Mouse (Mus musculus): ENCODE data around the gene Hist1h2be. TPM values are rescaled to one million over a fixed set of nuclear protein-coding genes. Genes with fewer than 3 reads are reported as not detected.
"Not testable (repeated sequence)": the region's sequence is repeated elsewhere in the genome, so short reads cannot be mapped to it uniquely, and the experiment has no call there.

The Hist1h2be gene
- polyA plus RNA-seq, 1 experiment from 2014 or later, result 3.6 TPM

GRCm38 (mm10) chr13:23605052-23605451, 15.9 kb downstream of the Hist1h2be start:
- WGBS, result 91% methylated on average over 3 of the region's 3 CpGs
- Histone ChIP-seq H3K4me3 (no peak overlapping the region), H3K27me3 (ENCODE audit: poor library complexity, severe bottlenecking) (no peaks in the 10 kb centered on the region), H3K9me3 (no peaks in the 10 kb centered on the region), H3K36me3 (replicated peaks) (0 out of 2 replicates have a peak, but pooled peaks cover 3% of the 10 kb centered on the region), H3K4me1 (no peaks in the 10 kb centered on the region), H3K27ac (no peak overlapping the region)
- no peak for DNase-seq (ENCODE audit: extremely low spot score, low spot score)

GRCm38 (mm10) chr13:23604452-23604851, 16.5 kb downstream of the Hist1h2be start:
- WGBS, result 90% methylated on average over 3 of the region's 3 CpGs
- Histone ChIP-seq H3K36me3 (replicated peaks) (0 out of 2 replicates have a peak, but pooled peaks cover 3% of the 10 kb centered on the region), H3K9me3 (no peaks in the 10 kb centered on the region), H3K4me1 (no peaks in the 10 kb centered on the region), H3K27ac (no peak overlapping the region), H3K27me3 (ENCODE audit: poor library complexity, severe bottlenecking) (no peaks in the 10 kb centered on the region), H3K4me3 (no peak overlapping the region)
- no peak for DNase-seq (ENCODE audit: extremely low spot score, low spot score)

GRCm38 (mm10) chr13:23603182-23603699, 17.7 kb downstream of the Hist1h2be start:
- Histone ChIP-seq H3K36me3 (replicated peaks) (0 out of 2 replicates have a peak, but pooled peaks cover 3% of the 10 kb centered on the region), H3K27ac (no peak overlapping the region), H3K4me1 (no peaks in the 10 kb centered on the region), H3K27me3 (ENCODE audit: poor library complexity, severe bottlenecking) (no peaks in the 10 kb centered on the region), H3K4me3 (no peak overlapping the region), H3K9me3 (no peaks in the 10 kb centered on the region)
- WGBS, result 85% methylated on average over 7 of the region's 7 CpGs
- DNase-seq (ENCODE audit: extremely low spot score, low spot score), result no peak

GRCm38 (mm10) chr13:23597957-23598356, 23.0 kb downstream of the Hist1h2be start:
- H3K36me3 ChIP-seq (replicated peaks), result 0 out of 2 replicates have a peak, but pooled peaks cover 3% of the 10 kb centered on the region
- no peak overlapping the region for H3K27ac ChIP-seq
- H3K9me3 ChIP-seq, result no peaks in the 10 kb centered on the region
- DNase-seq (ENCODE audit: extremely low spot score, low spot score), result peak; percentile 71
- no peaks in the 10 kb centered on the region for H3K4me1 ChIP-seq
- no peaks in the 10 kb centered on the region for H3K27me3 ChIP-seq (ENCODE audit: poor library complexity, severe bottlenecking)
- 8% methylated on average over 9 of the region's 9 CpGs for WGBS
- H3K4me3 ChIP-seq, result no peak overlapping the region

- H3K4me3 ChIP-seq, result no peak overlapping the region
- H3K27me3 ChIP-seq (ENCODE audit: poor library complexity, severe bottlenecking), result no peaks in the 10 kb centered on the region
- H3K4me1 ChIP-seq, result no peaks in the 10 kb centered on the region
- 84% methylated on average over 7 of the region's 7 CpGs for WGBS
- no peaks in the 10 kb centered on the region for H3K9me3 ChIP-seq
- H3K27ac ChIP-seq, result no peak overlapping the region
- no peak for DNase-seq (ENCODE audit: extremely low spot score, low spot score)
- H3K36me3 ChIP-seq (replicated peaks), result no peaks in the 10 kb centered on the region
Observed at GRCm38 (mm10) chr13:23595622-23596372, 25.1 kb downstream of the Hist1h2be start.

- Histone ChIP-seq H3K4me3 (no peak overlapping the region), H3K9me3 (no peaks in the 10 kb centered on the region), H3K36me3 (replicated peaks) (no peaks in the 10 kb centered on the region), H3K27me3 (ENCODE audit: poor library complexity, severe bottlenecking) (no peaks in the 10 kb centered on the region), H3K4me1 (no peaks in the 10 kb centered on the region), H3K27ac (no peak overlapping the region)
- WGBS, result 80% methylated on average over 2 of the region's 2 CpGs
- no peak for DNase-seq (ENCODE audit: extremely low spot score, low spot score)
Observed at GRCm38 (mm10) chr13:23595185-23595584, 25.7 kb downstream of the Hist1h2be start.

- H3K36me3 ChIP-seq (replicated peaks), result no peaks in the 10 kb centered on the region
- H3K27me3 ChIP-seq (ENCODE audit: poor library complexity, severe bottlenecking), result no peaks in the 10 kb centered on the region
- H3K9me3 ChIP-seq, result no peaks in the 10 kb centered on the region
- no peak overlapping the region for H3K4me3 ChIP-seq
- H3K27ac ChIP-seq, result peak overlapping the region; percentile 27
- H3K4me1 ChIP-seq, result no peaks in the 10 kb centered on the region
- DNase-seq (ENCODE audit: extremely low spot score, low spot score), result no peak
- WGBS, result 84% methylated on average over 5 of the region's 5 CpGs
Observed at GRCm38 (mm10) chr13:23593051-23593770, 27.7 kb downstream of the Hist1h2be start.

- no peaks in the 10 kb centered on the region for H3K27me3 ChIP-seq (ENCODE audit: poor library complexity, severe bottlenecking)
- WGBS, result 89% methylated on average over 7 of the region's 7 CpGs
- no peaks in the 10 kb centered on the region for H3K4me1 ChIP-seq
- 0 out of 2 replicates have a peak overlapping the region, but pooled peaks have one; percentile 27 for H3K27ac ChIP-seq
- no peak for DNase-seq (ENCODE audit: extremely low spot score, low spot score)
- no peak overlapping the region for H3K4me3 ChIP-seq
- no peaks in the 10 kb centered on the region for H3K36me3 ChIP-seq (replicated peaks)
- H3K9me3 ChIP-seq, result no peaks in the 10 kb centered on the region
Observed at GRCm38 (mm10) chr13:23592614-23593013, 28.3 kb downstream of the Hist1h2be start.

GRCm38 (mm10) chr13:23591886-23592285, 29.0 kb downstream of the Hist1h2be start:
- WGBS, result 94% methylated on average over 7 of the region's 7 CpGs
- not testable (repeated sequence) for H3K36me3 ChIP-seq (replicated peaks); DNase-seq (ENCODE audit: extremely low spot score, low spot score); H3K27me3 ChIP-seq (ENCODE audit: poor library complexity, severe bottlenecking); H3K4me1 ChIP-seq; H3K4me3 ChIP-seq; H3K27ac ChIP-seq; H3K9me3 ChIP-seq

- DNase-seq (ENCODE audit: extremely low spot score, low spot score), result no peak
Observed at GRCm38 (mm10) chr13:23591206-23591605, 29.7 kb downstream of the Hist1h2be start.

GRCm38 (mm10) chr13:23586940-23587225, 34.0 kb downstream of the Hist1h2be start:
- Histone ChIP-seq H3K4me3 (peak overlapping the region; percentile 55), H3K27me3 (ENCODE audit: poor library complexity, severe bottlenecking) (no peaks in the 10 kb centered on the region), H3K36me3 (replicated peaks) (no peaks in the 10 kb centered on the region), H3K4me1 (peaks cover 44% of the 10 kb centered on the region), H3K27ac (peak overlapping the region; percentile 94), H3K9me3 (no peaks in the 10 kb centered on the region)
- DNase-seq (ENCODE audit: extremely low spot score, low spot score), result no peak
- WGBS, result 7% methylated on average over 1 of the region's 1 CpGs

More at GRCm38 (mm10) chr13:23591206-23591605, 29.7 kb downstream of the Hist1h2be start:
- Histone ChIP-seq H3K27ac (no peak overlapping the region), H3K36me3 (replicated peaks) (no peaks in the 10 kb centered on the region), H3K9me3 (no peaks in the 10 kb centered on the region), H3K4me3 (no peak overlapping the region), H3K4me1 (peaks cover 10% of the 10 kb centered on the region), H3K27me3 (ENCODE audit: poor library complexity, severe bottlenecking) (no peaks in the 10 kb centered on the region)
- 94% methylated on average over 7 of the region's 7 CpGs for WGBS

- Histone ChIP-seq H3K27me3 (ENCODE audit: poor library complexity, severe bottlenecking) (no peaks in the 10 kb centered on the region), H3K36me3 (replicated peaks) (no peaks in the 10 kb centered on the region), H3K27ac (peak overlapping the region; percentile 94), H3K4me3 (peak overlapping the region; percentile 55), H3K9me3 (no peaks in the 10 kb centered on the region), H3K4me1 (peaks cover 45% of the 10 kb centered on the region)
- peak; percentile 46 for DNase-seq (ENCODE audit: extremely low spot score, low spot score)
- WGBS, result 1% methylated on average over 22 of the region's 22 CpGs
Observed at GRCm38 (mm10) chr13:23586099-23586939, 34.6 kb downstream of the Hist1h2be start.

Measured in forebrain, embryonic 10.5 days (tissue).